Mouse (Mus musculus) olfactory bulb, adult 2 months (tissue): ENCODE measurements around the gene Haus8.
"Not testable (repeated sequence)": the region's sequence is repeated elsewhere in the genome, so short reads cannot be mapped to it uniquely, and the experiment has no call there.

ENCODE experiments used
- CTCF ChIP-seq: fragments of 200-500 bp; IDR thresholded peaks from 2 replicates; pipeline ENCODE4 v1.5.1; 2012; ENCODE audit warnings: low read depth, mild to moderate bottlenecking, low read length, moderate library complexity; ENCODE audit not compliant: insufficient read depth
- POLR2A ChIP-seq: fragments of 200-500 bp; IDR thresholded peaks from 2 replicates; pipeline ENCODE4 v1.6.1; 2012; ENCODE audit warnings: mild to moderate bottlenecking, low read depth, low read length, moderate library complexity; ENCODE audit not compliant: insufficient read depth

DNA sequence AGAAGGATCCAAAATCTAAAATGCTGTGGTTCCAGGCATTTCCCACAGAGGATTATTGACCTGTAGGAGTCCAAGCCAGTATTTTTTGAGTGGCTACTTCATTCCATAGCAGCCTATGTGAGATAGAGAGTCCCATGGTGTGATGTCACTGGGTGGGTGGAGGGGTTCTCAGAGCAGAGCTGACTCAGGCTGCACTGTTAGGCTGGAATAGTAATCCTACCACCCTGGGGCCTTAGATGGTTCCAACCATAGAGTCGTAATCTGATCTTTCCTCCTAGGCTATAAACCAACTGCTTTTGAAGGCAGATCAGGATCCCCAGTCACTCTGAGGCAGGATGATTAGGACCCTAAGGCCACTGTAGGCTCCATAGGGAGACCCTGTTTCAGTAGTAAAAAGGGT lies 6.7 kb upstream of the Haus8 start:
- not testable (repeated sequence) for TF ChIP-seq CTCF, POLR2A
